Mouse (Mus musculus): ENCODE data around the gene Tmem230. TPM values are rescaled to one million over a fixed set of nuclear protein-coding genes. Genes with fewer than 3 reads are reported as not detected.
"Not testable (repeated sequence)": the region's sequence is repeated elsewhere in the genome, so short reads cannot be mapped to it uniquely, and the experiment has no call there.

Gene Tmem230
- polyA plus RNA-seq, 1 experiment from 2014 or later: 46.5 TPM

DNA sequence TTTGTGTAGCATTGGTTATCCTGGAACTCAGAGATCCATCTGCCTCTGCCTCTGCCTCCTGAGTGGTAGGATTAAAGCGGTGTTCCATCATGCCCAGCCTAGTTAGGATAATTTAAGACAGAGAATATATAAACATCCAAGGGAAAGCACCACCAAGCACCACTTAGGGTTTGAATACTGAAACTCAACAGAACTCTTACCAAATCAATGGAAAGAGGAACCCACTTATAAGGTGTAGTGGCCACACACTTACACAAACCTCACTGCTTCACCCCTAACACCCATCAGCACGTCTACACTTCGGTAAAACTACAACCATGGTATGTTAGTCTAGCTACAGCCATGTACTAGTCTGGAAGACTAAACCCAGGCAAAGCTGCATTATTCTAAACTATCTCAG lies 4.2 kb downstream of the Tmem230 start:
- Histone ChIP-seq H3K36me3 (ENCODE audit: control insufficient read depth, insufficient read depth) (peaks cover 7% of the 10 kb centered on the region), H3K4me1 (ENCODE audit: control insufficient read depth, insufficient read depth, low read length) (peaks cover 3% of the 10 kb centered on the region; the same call in 1 of the 2 replicates), H3K4me2 (ENCODE audit: low read depth, low read length) (no peak overlapping the region), H3K9ac (ENCODE audit: low read length) (no peak overlapping the region), H3K4me3 (ENCODE audit: low read length) (no peak overlapping the region), H3K27me3 (ENCODE audit: control insufficient read depth, insufficient read depth, low read length) (no peaks in the 10 kb centered on the region), H3K9me3 (replicated peaks; ENCODE audit: control insufficient read depth, low read length) (no peaks in the 10 kb centered on the region), H3K27ac (ENCODE audit: low read length) (no peak overlapping the region)
- WGBS: 92% methylated on average over 3 of the region's 3 CpGs
- ATAC-seq (replicated peaks; ENCODE audit: extremely low read depth, insufficient read depth, low FRiP score): no peak

DNA sequence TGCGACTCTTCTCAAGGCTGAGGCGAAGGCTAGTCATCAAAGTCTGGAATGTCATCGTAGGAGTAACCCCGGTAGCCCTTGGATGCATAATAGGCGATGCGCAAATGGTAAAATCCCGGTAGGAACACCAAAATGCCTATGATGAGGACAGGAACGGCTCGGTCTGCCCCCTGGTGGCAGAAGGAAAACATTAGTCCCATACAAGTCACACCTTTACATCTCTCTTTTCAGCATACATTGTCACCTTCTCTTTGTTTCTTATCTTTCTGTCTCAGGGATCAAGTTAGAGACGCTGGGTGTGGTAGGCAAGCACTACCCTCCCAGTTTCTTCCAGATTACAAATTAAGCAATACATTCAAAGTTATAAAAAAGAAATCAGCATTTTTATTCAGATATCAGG lies 7.2 kb downstream of the Tmem230 start:
- not testable (repeated sequence) for H3K36me3 ChIP-seq (ENCODE audit: control insufficient read depth, insufficient read depth); H3K27me3 ChIP-seq (ENCODE audit: control insufficient read depth, insufficient read depth, low read length); H3K9me3 ChIP-seq (replicated peaks; ENCODE audit: control insufficient read depth, low read length); H3K27ac ChIP-seq (ENCODE audit: low read length); H3K4me3 ChIP-seq (ENCODE audit: low read length); H3K4me1 ChIP-seq (ENCODE audit: control insufficient read depth, insufficient read depth, low read length); H3K4me2 ChIP-seq (ENCODE audit: low read depth, low read length); ATAC-seq (replicated peaks; ENCODE audit: extremely low read depth, insufficient read depth, low FRiP score); H3K9ac ChIP-seq (ENCODE audit: low read length)
- WGBS: 36% methylated on average over 8 of the region's 10 CpGs

GRCm38 (mm10) chr2:132239434-132239833 lies 8.2 kb downstream of the Tmem230 start:
- ATAC-seq (replicated peaks; ENCODE audit: extremely low read depth, insufficient read depth, low FRiP score); H3K9me3 ChIP-seq (replicated peaks; ENCODE audit: control insufficient read depth, low read length); H3K4me3 ChIP-seq (ENCODE audit: low read length); H3K4me1 ChIP-seq (ENCODE audit: control insufficient read depth, insufficient read depth, low read length); H3K9ac ChIP-seq (ENCODE audit: low read length); H3K36me3 ChIP-seq (ENCODE audit: control insufficient read depth, insufficient read depth); H3K27me3 ChIP-seq (ENCODE audit: control insufficient read depth, insufficient read depth, low read length); H3K4me2 ChIP-seq (ENCODE audit: low read depth, low read length); H3K27ac ChIP-seq (ENCODE audit: low read length): not testable (repeated sequence)
- WGBS: 79% methylated on average over 3 of the region's 3 CpGs

DNA sequence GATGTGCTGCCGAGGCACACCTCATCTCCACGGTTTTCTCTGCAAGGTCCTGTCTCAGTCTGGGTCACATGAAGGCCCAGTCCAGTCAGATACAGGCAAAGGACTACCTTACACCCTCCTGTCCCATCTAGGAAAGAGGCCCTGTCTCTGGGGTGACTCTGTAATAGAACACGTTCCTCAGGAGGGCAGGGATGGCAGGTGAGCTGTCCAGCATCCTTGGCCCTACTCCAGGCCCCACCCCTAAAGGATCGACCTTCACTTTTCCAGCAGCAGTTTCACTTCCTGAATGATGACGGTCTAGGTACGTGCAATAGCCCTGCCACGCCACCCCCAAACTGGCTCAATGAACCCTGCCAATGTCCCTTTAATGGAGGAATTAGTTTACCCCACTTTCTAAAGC lies 11.6 kb downstream of the Tmem230 start:
- no peak overlapping the region for H3K27ac ChIP-seq (ENCODE audit: low read length)
- no peaks in the 10 kb centered on the region for H3K4me1 ChIP-seq (ENCODE audit: control insufficient read depth, insufficient read depth, low read length)
- 68% methylated on average over 7 of the region's 7 CpGs for WGBS
- no peak overlapping the region for H3K4me2 ChIP-seq (ENCODE audit: low read depth, low read length)
- H3K36me3 ChIP-seq (ENCODE audit: control insufficient read depth, insufficient read depth): no peaks in the 10 kb centered on the region
- H3K4me3 ChIP-seq (ENCODE audit: low read length): no peak overlapping the region
- no peaks in the 10 kb centered on the region for H3K27me3 ChIP-seq (ENCODE audit: control insufficient read depth, insufficient read depth, low read length)
- no peak overlapping the region for H3K9ac ChIP-seq (ENCODE audit: low read length)
- no peak for ATAC-seq (replicated peaks; ENCODE audit: extremely low read depth, insufficient read depth, low FRiP score)
- no peaks in the 10 kb centered on the region for H3K9me3 ChIP-seq (replicated peaks; ENCODE audit: control insufficient read depth, low read length)

- WGBS: 27% methylated on average over 2 of the region's 2 CpGs
- no peaks in the 10 kb centered on the region for H3K4me1 ChIP-seq (ENCODE audit: control insufficient read depth, insufficient read depth, low read length)
- no peaks in the 10 kb centered on the region for H3K36me3 ChIP-seq (ENCODE audit: control insufficient read depth, insufficient read depth)
- no peaks in the 10 kb centered on the region for H3K27me3 ChIP-seq (ENCODE audit: control insufficient read depth, insufficient read depth, low read length)
- H3K4me2 ChIP-seq (ENCODE audit: low read depth, low read length): no peak overlapping the region
- no peak overlapping the region for H3K27ac ChIP-seq (ENCODE audit: low read length)
- H3K4me3 ChIP-seq (ENCODE audit: low read length): no peak overlapping the region
- H3K9me3 ChIP-seq (replicated peaks; ENCODE audit: control insufficient read depth, low read length): no peaks in the 10 kb centered on the region
- no peak for ATAC-seq (replicated peaks; ENCODE audit: extremely low read depth, insufficient read depth, low FRiP score)
- H3K9ac ChIP-seq (ENCODE audit: low read length): no peak overlapping the region
Observed at GRCm38 (mm10) chr2:132235291-132235690, 12.3 kb downstream of the Tmem230 start.

DNA sequence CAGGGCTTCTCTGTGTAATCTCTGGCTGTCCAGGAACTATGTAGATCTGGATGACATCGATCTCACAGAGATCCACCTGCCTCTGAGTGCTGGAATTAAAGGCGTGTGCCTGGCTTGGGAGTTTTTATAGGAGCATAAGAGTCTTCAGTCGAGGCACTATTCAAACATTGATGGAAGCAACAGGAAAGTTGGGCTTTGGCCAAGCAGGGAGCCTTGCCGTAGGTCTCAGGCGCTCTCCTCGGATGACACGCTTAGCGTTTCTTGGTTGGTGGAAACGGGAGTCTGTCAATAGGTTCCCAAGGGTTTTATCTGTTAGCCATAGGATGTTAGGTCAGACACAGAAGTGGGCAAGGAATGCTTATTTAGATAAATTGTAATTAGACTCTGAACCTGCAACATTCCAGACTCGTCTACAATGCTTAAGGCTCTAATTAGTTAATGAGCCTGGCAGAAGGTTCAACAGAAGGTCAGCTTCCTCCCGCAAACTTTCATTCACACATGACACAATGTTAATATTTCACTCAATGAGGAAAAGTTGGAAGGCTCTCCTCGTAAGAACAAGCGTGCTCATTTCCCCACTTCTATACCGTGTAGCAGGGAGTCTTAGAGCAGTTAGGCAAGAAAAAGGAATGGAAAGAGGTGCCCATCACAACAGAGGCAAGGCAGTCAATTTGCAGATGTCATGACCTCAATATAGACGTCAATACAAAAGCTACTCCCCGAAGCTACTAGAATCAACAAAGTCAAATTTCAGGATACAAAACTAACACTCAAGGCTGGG lies 13.4 kb downstream of the Tmem230 start:
- 63% methylated on average over 16 of the region's 16 CpGs for WGBS
- no peak for ATAC-seq (replicated peaks; ENCODE audit: extremely low read depth, insufficient read depth, low FRiP score)

DNA sequence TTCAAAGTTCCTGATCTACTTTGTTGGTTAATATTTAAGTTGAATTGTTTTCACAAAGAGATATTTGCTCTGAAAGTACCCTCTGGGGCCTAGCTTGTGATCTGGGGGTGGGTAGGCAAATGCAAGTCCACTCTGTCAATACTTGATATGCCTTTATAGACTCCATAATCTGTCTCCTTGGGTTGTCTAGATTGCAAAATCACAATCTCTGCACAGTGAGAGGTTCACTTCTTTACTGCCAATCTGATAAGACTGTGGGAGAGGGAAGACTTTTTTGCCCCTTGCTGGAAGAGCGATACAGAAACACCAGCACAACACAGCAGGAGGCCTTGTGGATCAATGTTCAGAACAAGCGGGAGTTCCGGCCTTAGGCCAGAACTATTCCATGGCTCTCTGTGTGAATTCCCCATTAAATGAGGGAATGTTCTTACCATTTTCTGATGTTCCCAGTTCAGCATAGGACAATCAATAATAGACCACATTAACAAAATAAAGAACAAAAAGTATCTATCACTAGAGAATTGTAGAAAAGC lies 15.1 kb downstream of the Tmem230 start:
- H3K4me2 ChIP-seq (ENCODE audit: low read depth, low read length): no peak overlapping the region
- no peaks in the 10 kb centered on the region for H3K27me3 ChIP-seq (ENCODE audit: control insufficient read depth, insufficient read depth, low read length)
- no peak overlapping the region for H3K27ac ChIP-seq (ENCODE audit: low read length)
- no peak for ATAC-seq (replicated peaks; ENCODE audit: extremely low read depth, insufficient read depth, low FRiP score)
- H3K4me3 ChIP-seq (ENCODE audit: low read length): no peak overlapping the region
- no peaks in the 10 kb centered on the region for H3K36me3 ChIP-seq (ENCODE audit: control insufficient read depth, insufficient read depth)
- WGBS: 87% methylated on average over 3 of the region's 3 CpGs
- H3K4me1 ChIP-seq (ENCODE audit: control insufficient read depth, insufficient read depth, low read length): no peaks in the 10 kb centered on the region
- no peaks in the 10 kb centered on the region for H3K9me3 ChIP-seq (replicated peaks; ENCODE audit: control insufficient read depth, low read length)
- no peak overlapping the region for H3K9ac ChIP-seq (ENCODE audit: low read length)

More for the DNA sequence above, 13.4 kb downstream of the Tmem230 start:
- no peaks in the 10 kb centered on the region for H3K27me3 ChIP-seq (ENCODE audit: control insufficient read depth, insufficient read depth, low read length)
- H3K4me2 ChIP-seq (ENCODE audit: low read depth, low read length): no peak overlapping the region
- H3K4me3 ChIP-seq (ENCODE audit: low read length): no peak overlapping the region
- no peaks in the 10 kb centered on the region for H3K4me1 ChIP-seq (ENCODE audit: control insufficient read depth, insufficient read depth, low read length)
- H3K36me3 ChIP-seq (ENCODE audit: control insufficient read depth, insufficient read depth): no peaks in the 10 kb centered on the region
- no peaks in the 10 kb centered on the region for H3K9me3 ChIP-seq (replicated peaks; ENCODE audit: control insufficient read depth, low read length)
- no peak overlapping the region for H3K9ac ChIP-seq (ENCODE audit: low read length)
- H3K27ac ChIP-seq (ENCODE audit: low read length): no peak overlapping the region

DNA sequence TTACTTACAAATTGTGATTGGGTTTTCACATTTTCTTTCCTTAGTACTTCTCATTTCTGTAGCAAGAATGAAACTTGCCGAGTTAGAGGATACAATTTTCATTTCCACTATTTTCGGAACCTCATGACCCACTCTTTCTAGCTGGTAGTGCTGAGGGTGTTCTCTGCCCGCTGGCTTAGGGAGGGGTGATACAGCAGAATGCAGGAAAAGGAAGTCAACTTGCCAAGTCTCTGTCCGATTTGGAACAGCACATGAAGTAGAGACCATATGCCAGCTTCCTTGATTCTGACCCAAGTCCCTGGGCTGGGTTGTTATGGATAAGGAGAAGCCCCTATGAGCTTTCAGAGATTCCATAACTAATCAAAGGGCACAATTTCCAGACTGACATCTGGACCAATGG lies 23.2 kb downstream of the Tmem230 start:
- H3K9me3 ChIP-seq (replicated peaks; ENCODE audit: control insufficient read depth, low read length): no peaks in the 10 kb centered on the region; the same call in 1 of the 2 replicates
- no peak overlapping the region for H3K4me2 ChIP-seq (ENCODE audit: low read depth, low read length)
- no peak overlapping the region for H3K9ac ChIP-seq (ENCODE audit: low read length)
- H3K36me3 ChIP-seq (ENCODE audit: control insufficient read depth, insufficient read depth): no peaks in the 10 kb centered on the region
- no peaks in the 10 kb centered on the region for H3K4me1 ChIP-seq (ENCODE audit: control insufficient read depth, insufficient read depth, low read length)
- no peak overlapping the region for H3K27ac ChIP-seq (ENCODE audit: low read length)
- H3K27me3 ChIP-seq (ENCODE audit: control insufficient read depth, insufficient read depth, low read length): no peaks in the 10 kb centered on the region
- 80% methylated on average over 4 of the region's 4 CpGs for WGBS
- H3K4me3 ChIP-seq (ENCODE audit: low read length): no peak overlapping the region
- no peak for ATAC-seq (replicated peaks; ENCODE audit: extremely low read depth, insufficient read depth, low FRiP score)

- no peaks in the 10 kb centered on the region for H3K9me3 ChIP-seq (replicated peaks; ENCODE audit: control insufficient read depth, low read length)
- no peaks in the 10 kb centered on the region for H3K36me3 ChIP-seq (ENCODE audit: control insufficient read depth, insufficient read depth)
- 30% methylated on average over 11 of the region's 11 CpGs for WGBS
- no peak overlapping the region for H3K9ac ChIP-seq (ENCODE audit: low read length)
- H3K4me1 ChIP-seq (ENCODE audit: control insufficient read depth, insufficient read depth, low read length): no peaks in the 10 kb centered on the region
- peak overlapping the region; percentile 32; the same call in 1 of the 2 replicates for H3K4me2 ChIP-seq (ENCODE audit: low read depth, low read length)
- H3K4me3 ChIP-seq (ENCODE audit: low read length): no peak overlapping the region
- no peaks in the 10 kb centered on the region for H3K27me3 ChIP-seq (ENCODE audit: control insufficient read depth, insufficient read depth, low read length)
- no peak overlapping the region for H3K27ac ChIP-seq (ENCODE audit: low read length)
- no peak for ATAC-seq (replicated peaks; ENCODE audit: extremely low read depth, insufficient read depth, low FRiP score)
Observed at GRCm38 (mm10) chr2:132221611-132222073, 26.0 kb downstream of the Tmem230 start.

All from heart, embryonic 16.5 days (tissue).